Mouse (Mus musculus): ENCODE measurements at regions not wholly inside any gene's neighbourhood (a gene's known extent, or its start where the extent isn't known, plus 50 kb on each side); places are given as distances from the start of the nearest gene placed in this dataset.

DNA sequence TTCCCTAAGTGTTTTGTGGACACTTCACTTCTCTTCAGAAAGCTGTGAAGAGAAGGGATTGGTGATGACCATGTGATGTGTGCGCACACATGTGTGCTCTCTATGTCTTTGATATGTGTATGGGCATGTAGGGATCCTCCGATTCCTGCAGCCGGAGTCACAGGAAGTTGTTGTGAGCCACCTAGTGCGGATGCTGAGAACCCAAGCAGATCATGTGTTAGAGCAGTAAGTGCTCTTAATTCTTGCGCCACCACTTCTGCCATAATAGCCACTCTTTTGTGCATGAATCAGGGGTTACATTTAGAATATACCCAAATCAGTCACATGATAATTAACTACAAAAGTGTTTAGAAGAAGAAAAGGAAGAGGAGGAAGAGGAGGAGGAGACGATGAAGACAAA is 170.7 kb downstream of the Tmem26 start:
- TF ChIP-seq GATA1 (IDR thresholded peaks at IDR 0.05; ENCODE audit: low read length), result no peak
- no peak for TF ChIP-seq TAL1 (IDR thresholded peaks at IDR 0.05; ENCODE audit: low read length)

All from erythroblast, embryonic 14.5 days (primary cell).